Mouse (Mus musculus) bone marrow macrophage, adult 2 months (primary cell): ENCODE measurements around the gene Rab37.

ENCODE experiments used
- CTCF ChIP-seq: IDR thresholded peaks from 2 replicates; pipeline ENCODE4 v1.5.1; 2012; ENCODE audit warnings: low read depth, mild to moderate bottlenecking, low read length, moderate library complexity
- POLR2A ChIP-seq: IDR thresholded peaks from 2 replicates; pipeline ENCODE4 v1.6.1; 2012; ENCODE audit warnings: mild to moderate bottlenecking, low read depth, low read length, borderline replicate concordance

- TF ChIP-seq CTCF (no peak), POLR2A (no peak)
These were observed 70.5 kb downstream of the Rab37 start for GRCm38 (mm10) chr11:115161578-115162204.
